Mouse (Mus musculus) heart, adult 2 months (tissue): ENCODE data around the gene Sgk1.

ENCODE experiments used
- CTCF ChIP-seq: fragments of 200-600 bp; IDR thresholded peaks from 2 replicates; pipeline ENCODE4 v1.8.1; 2022; ENCODE audit warnings: antibody characterized with exemption, mild to moderate bottlenecking, moderate library complexity
- EP300 ChIP-seq: fragments of 200-500 bp; IDR thresholded peaks from 2 replicates; pipeline ENCODE4 v1.6.1; 2011; ENCODE audit warnings: low read depth, low read length, control low read depth; ENCODE audit not compliant: insufficient read depth
- POLR2A ChIP-seq: fragments of 200-500 bp; IDR thresholded peaks from 2 replicates; pipeline ENCODE4 v1.6.1; 2011; ENCODE audit warnings: mild to moderate bottlenecking, low read depth, low read length, control low read depth; ENCODE audit not compliant: insufficient read depth

- no peak for TF ChIP-seq CTCF
- TF ChIP-seq POLR2A, result no peak
- no peak for TF ChIP-seq EP300
These were observed 36.2 kb upstream of the Sgk1 start for GRCm38 (mm10) chr10:21845601-21846282.
